Mouse (Mus musculus): ENCODE data around the gene Gm36210. TPM values are rescaled to one million over a fixed set of nuclear protein-coding genes. Genes with fewer than 3 reads are reported as not detected.

Gm36210 gene
- polyA plus RNA-seq, 1 experiment = not detected

- no peak for TF ChIP-seq POLR2A (IDR thresholded peaks at IDR 0.05; ENCODE audit: low read depth, low read length)
- no peak for TF ChIP-seq CTCF (IDR thresholded peaks at IDR 0.05; ENCODE audit: borderline replicate concordance, insufficient read depth, low read length)
- peaks cover 15% of the 10 kb centered on the region for H3K4me1 ChIP-seq (ENCODE audit: control insufficient read depth, insufficient read depth, low read length)
- no peak overlapping the region for H3K27ac ChIP-seq (ENCODE audit: insufficient read depth, low read length)
Observed at GRCm38 (mm10) chr7:4919096-4919495, 12.8 kb upstream of the Gm36210 start.

GRCm38 (mm10) chr7:4918681-4919080 is 12.4 kb upstream of the Gm36210 start:
- TF ChIP-seq POLR2A (IDR thresholded peaks at IDR 0.05; ENCODE audit: low read depth, low read length) = no peak
- no peak for TF ChIP-seq CTCF (IDR thresholded peaks at IDR 0.05; ENCODE audit: borderline replicate concordance, insufficient read depth, low read length)
- H3K4me1 ChIP-seq (ENCODE audit: control insufficient read depth, insufficient read depth, low read length) = peaks cover 15% of the 10 kb centered on the region
- no peak overlapping the region for H3K4me3 ChIP-seq (ENCODE audit: insufficient read depth, low read length)
- H3K27ac ChIP-seq (ENCODE audit: insufficient read depth, low read length) = no peak overlapping the region

More at GRCm38 (mm10) chr7:4919096-4919495, 12.8 kb upstream of the Gm36210 start:
- H3K4me3 ChIP-seq (ENCODE audit: insufficient read depth, low read length) = no peak overlapping the region

- Histone ChIP-seq H3K27ac (ENCODE audit: insufficient read depth, low read length) (no peak overlapping the region), H3K4me3 (ENCODE audit: insufficient read depth, low read length) (no peak overlapping the region), H3K4me1 (ENCODE audit: control insufficient read depth, insufficient read depth, low read length) (peaks cover 8% of the 10 kb centered on the region)
- no peak for TF ChIP-seq POLR2A (IDR thresholded peaks at IDR 0.05; ENCODE audit: low read depth, low read length)
- TF ChIP-seq CTCF (IDR thresholded peaks at IDR 0.05; ENCODE audit: borderline replicate concordance, insufficient read depth, low read length) = no peak
Observed at GRCm38 (mm10) chr7:4917494-4917893, 11.2 kb upstream of the Gm36210 start.

- peaks cover 8% of the 10 kb centered on the region for H3K4me1 ChIP-seq (ENCODE audit: control insufficient read depth, insufficient read depth, low read length)
- H3K4me3 ChIP-seq (ENCODE audit: insufficient read depth, low read length) = peak overlapping the region; percentile 77
- peak overlapping the region; percentile 97 for H3K27ac ChIP-seq (ENCODE audit: insufficient read depth, low read length)
- TF ChIP-seq POLR2A (IDR thresholded peaks at IDR 0.05; ENCODE audit: low read depth, low read length) (peak; percentile 33), CTCF (IDR thresholded peaks at IDR 0.05; ENCODE audit: borderline replicate concordance, insufficient read depth, low read length) (no peak)
Observed at GRCm38 (mm10) chr7:4915669-4916416, 9.5 kb upstream of the Gm36210 start.

- H3K4me1 ChIP-seq (ENCODE audit: control insufficient read depth, insufficient read depth, low read length) = peaks cover 8% of the 10 kb centered on the region
- peak within 1 kb of the TSS; percentile 97 for H3K27ac ChIP-seq (ENCODE audit: insufficient read depth, low read length)
- peak within 1 kb of the TSS; percentile 77 for H3K4me3 ChIP-seq (ENCODE audit: insufficient read depth, low read length)
- TF ChIP-seq POLR2A (IDR thresholded peaks at IDR 0.05; ENCODE audit: low read depth, low read length) = peak; percentile 94
- no peak for TF ChIP-seq CTCF (IDR thresholded peaks at IDR 0.05; ENCODE audit: borderline replicate concordance, insufficient read depth, low read length)
Observed at GRCm38 (mm10) chr7:4915007-4915665, 8.8 kb upstream of the Gm36210 start, which contains the start of gene Zfp628. Gene Zfp628, plus strand, starts transcription at chr7:4915217.

GRCm38 (mm10) chr7:4912248-4912647 is 5.9 kb upstream of the Gm36210 start:
- no peak overlapping the region for H3K27ac ChIP-seq (ENCODE audit: insufficient read depth, low read length)

GRCm38 (mm10) chr7:4911561-4911960 is 5.2 kb upstream of the Gm36210 start:
- H3K4me1 ChIP-seq (ENCODE audit: control insufficient read depth, insufficient read depth, low read length) = peaks cover 4% of the 10 kb centered on the region; the same call in 1 of the 2 replicates
- no peak overlapping the region for H3K27ac ChIP-seq (ENCODE audit: insufficient read depth, low read length)
- H3K4me3 ChIP-seq (ENCODE audit: insufficient read depth, low read length) = no peak overlapping the region
- TF ChIP-seq CTCF (IDR thresholded peaks at IDR 0.05; ENCODE audit: borderline replicate concordance, insufficient read depth, low read length) (peak; percentile 50; the same call in 1 of the 2 replicates), POLR2A (IDR thresholded peaks at IDR 0.05; ENCODE audit: low read depth, low read length) (no peak)

More at GRCm38 (mm10) chr7:4912248-4912647, 5.9 kb upstream of the Gm36210 start:
- TF ChIP-seq CTCF (IDR thresholded peaks at IDR 0.05; ENCODE audit: borderline replicate concordance, insufficient read depth, low read length) (no peak), POLR2A (IDR thresholded peaks at IDR 0.05; ENCODE audit: low read depth, low read length) (no peak)
- Histone ChIP-seq H3K4me3 (ENCODE audit: insufficient read depth, low read length) (no peak overlapping the region), H3K4me1 (ENCODE audit: control insufficient read depth, insufficient read depth, low read length) (peaks cover 8% of the 10 kb centered on the region)

GRCm38 (mm10) chr7:4902404-4902803 is 3.9 kb downstream of the Gm36210 start:
- Histone ChIP-seq H3K4me3 (ENCODE audit: insufficient read depth, low read length) (no peak overlapping the region), H3K4me1 (ENCODE audit: control insufficient read depth, insufficient read depth, low read length) (no peaks in the 10 kb centered on the region), H3K27ac (ENCODE audit: insufficient read depth, low read length) (no peak overlapping the region)
- TF ChIP-seq POLR2A (IDR thresholded peaks at IDR 0.05; ENCODE audit: low read depth, low read length) (no peak), CTCF (IDR thresholded peaks at IDR 0.05; ENCODE audit: borderline replicate concordance, insufficient read depth, low read length) (no peak)

GRCm38 (mm10) chr7:4901171-4901570 is 5.1 kb downstream of the Gm36210 start:
- no peak overlapping the region for H3K27ac ChIP-seq (ENCODE audit: insufficient read depth, low read length)
- no peaks in the 10 kb centered on the region for H3K4me1 ChIP-seq (ENCODE audit: control insufficient read depth, insufficient read depth, low read length)
- no peak for TF ChIP-seq CTCF (IDR thresholded peaks at IDR 0.05; ENCODE audit: borderline replicate concordance, insufficient read depth, low read length)
- no peak for TF ChIP-seq POLR2A (IDR thresholded peaks at IDR 0.05; ENCODE audit: low read depth, low read length)
- no peak overlapping the region for H3K4me3 ChIP-seq (ENCODE audit: insufficient read depth, low read length)

- Histone ChIP-seq H3K27ac (ENCODE audit: insufficient read depth, low read length) (no peak overlapping the region), H3K4me3 (ENCODE audit: insufficient read depth, low read length) (no peak overlapping the region), H3K4me1 (ENCODE audit: control insufficient read depth, insufficient read depth, low read length) (no peaks in the 10 kb centered on the region)
- TF ChIP-seq CTCF (IDR thresholded peaks at IDR 0.05; ENCODE audit: borderline replicate concordance, insufficient read depth, low read length) (no peak), POLR2A (IDR thresholded peaks at IDR 0.05; ENCODE audit: low read depth, low read length) (no peak)
Observed at GRCm38 (mm10) chr7:4900523-4900851, 5.8 kb downstream of the Gm36210 start.

Data from embryonic fibroblast, embryonic 13.5 days (primary cell).